Mouse (Mus musculus): Measurements from ENCODE around the gene Adgrv1. TPM values are rescaled to one million over a fixed set of nuclear protein-coding genes. Genes with fewer than 3 reads are reported as not detected.
"Not testable (repeated sequence)": the region's sequence is repeated elsewhere in the genome, so short reads cannot be mapped to it uniquely, and the experiment has no call there.

The Adgrv1 gene
- total RNA-seq, 2 experiments from 2014 or later = 1.3 to 1.5 TPM

- DNase-seq (ENCODE audit: low spot score in 2 of 2) = not testable (repeated sequence)
Observed at GRCm38 (mm10) chr13:81627861-81628260, 5.1 kb downstream of the Adgrv1 start.

GRCm38 (mm10) chr13:81610349-81610748 is 22.6 kb downstream of the Adgrv1 start:
- no peak for DNase-seq (ENCODE audit: low spot score in 2 of 2)

GRCm38 (mm10) chr13:81606991-81607390 is 26.0 kb downstream of the Adgrv1 start:
- no peak for DNase-seq (ENCODE audit: low spot score in 2 of 2)

GRCm38 (mm10) chr13:81596910-81597607 is 35.9 kb downstream of the Adgrv1 start:
- no peak for DNase-seq (ENCODE audit: low spot score in 2 of 2)

GRCm38 (mm10) chr13:81578692-81579091 is 54.3 kb downstream of the Adgrv1 start:
- no peak for DNase-seq (ENCODE audit: low spot score in 2 of 2)

GRCm38 (mm10) chr13:81570241-81570821 is 62.6 kb downstream of the Adgrv1 start:
- DNase-seq (ENCODE audit: low spot score in 2 of 2) = peak in 1 of 2 experiments; percentile 2

GRCm38 (mm10) chr13:81550024-81550423 is 82.9 kb downstream of the Adgrv1 start:
- DNase-seq (ENCODE audit: low spot score in 2 of 2) = no peak

- DNase-seq (ENCODE audit: low spot score in 2 of 2) = no peak
Observed at GRCm38 (mm10) chr13:81534916-81535315, 98.0 kb downstream of the Adgrv1 start.

- DNase-seq (ENCODE audit: low spot score in 2 of 2) = no peak
Observed at GRCm38 (mm10) chr13:81526687-81527086, 106.3 kb downstream of the Adgrv1 start.

GRCm38 (mm10) chr13:81510142-81510541 is 122.8 kb downstream of the Adgrv1 start:
- peak; percentile 50 to 72 for DNase-seq (ENCODE audit: low spot score in 2 of 2)

GRCm38 (mm10) chr13:81497035-81497434 is 135.9 kb downstream of the Adgrv1 start:
- no peak for DNase-seq (ENCODE audit: low spot score in 2 of 2)

- DNase-seq (ENCODE audit: low spot score in 2 of 2) = peak; percentile 45 to 71
Observed at GRCm38 (mm10) chr13:81491971-81492370, 141.0 kb downstream of the Adgrv1 start.

GRCm38 (mm10) chr13:81486980-81487379 is 146.0 kb downstream of the Adgrv1 start:
- no peak for DNase-seq (ENCODE audit: low spot score in 2 of 2)

- DNase-seq (ENCODE audit: low spot score in 2 of 2) = no peak
Observed at GRCm38 (mm10) chr13:81473750-81474149, 159.2 kb downstream of the Adgrv1 start.

- peak; percentile 4 to 49 for DNase-seq (ENCODE audit: low spot score in 2 of 2)
Observed at GRCm38 (mm10) chr13:81466661-81467060, 166.3 kb downstream of the Adgrv1 start.

- no peak for DNase-seq (ENCODE audit: low spot score in 2 of 2)
Observed at GRCm38 (mm10) chr13:81465794-81466193, 167.2 kb downstream of the Adgrv1 start.

- DNase-seq (ENCODE audit: low spot score in 2 of 2) = no peak
Observed at GRCm38 (mm10) chr13:81449630-81450029, 183.3 kb downstream of the Adgrv1 start.

GRCm38 (mm10) chr13:81449198-81449597 is 183.8 kb downstream of the Adgrv1 start:
- no peak for DNase-seq (ENCODE audit: low spot score in 2 of 2)

- DNase-seq (ENCODE audit: low spot score in 2 of 2) = no peak
Observed at GRCm38 (mm10) chr13:81441412-81441811, 191.5 kb downstream of the Adgrv1 start.

- DNase-seq (ENCODE audit: low spot score in 2 of 2) = peak; percentile 69 to 90
Observed at GRCm38 (mm10) chr13:81439390-81440025, 193.4 kb downstream of the Adgrv1 start.

- DNase-seq (ENCODE audit: low spot score in 2 of 2) = no peak
Observed at GRCm38 (mm10) chr13:81437088-81437487, 195.9 kb downstream of the Adgrv1 start.

All from layer of hippocampus, adult 18-20 months (tissue).